Comparison of ENCODE assay signal across 21 mouse cellular contexts in the genomic region with DNA sequence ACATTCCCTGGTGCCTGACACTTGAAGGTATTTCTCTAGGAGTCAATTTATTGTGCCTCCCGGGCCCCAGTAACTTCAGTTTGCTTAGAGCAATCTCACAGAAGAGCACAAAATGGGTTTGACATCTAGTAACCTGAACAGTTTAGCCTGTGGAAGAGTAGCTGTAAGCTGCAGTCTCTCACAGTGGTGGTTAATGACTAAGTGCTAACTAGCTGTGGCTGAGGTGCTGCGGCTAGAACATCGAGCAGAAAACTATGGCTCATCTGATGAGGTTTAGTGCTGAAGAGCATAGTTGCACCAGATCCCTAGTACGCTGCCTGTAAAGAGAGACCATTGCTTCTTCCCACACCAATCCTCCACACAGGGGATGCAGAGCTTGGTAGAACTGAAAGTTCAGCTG.
"Had no signal": no experiment of that assay in that cellular context is flagged by ENCODE, and none has a peak within 500 bp of the region (broad histone marks: within the 10 kb centered on the region; RNA-seq: fewer than 3 reads in every experiment).

No protein-coding gene starts in this region.

- ATAC-seq: lung, postnatal 0 days; midbrain, embryonic 16.5 days had no signal

- H3K27ac ChIP-seq: liver, embryonic 14.5 days; lung, embryonic 15.5 days; macrophage; midbrain, embryonic 10.5 days; midbrain, embryonic 12.5 days; neural tube, embryonic 13.5 days; neural tube, embryonic 15.5 days had no signal

- H3K4me1 ChIP-seq: lung, embryonic 15.5 days; midbrain, embryonic 10.5 days; midbrain, embryonic 12.5 days; neural tube, embryonic 13.5 days; neural tube, embryonic 15.5 days had no signal

- DNase-seq: lung, adult 2 months; lung, postnatal 14 days; lung, postnatal 36 days; midbrain, embryonic 14.5 days; retina, postnatal 1 day; right cerebral cortex, adult 18-20 months; right cerebral cortex, postnatal 25 days; right cerebral cortex, postnatal 4 days; spleen, adult 18-20 months; thymus, adult 18-20 months; thymus, postnatal 14 days; thymus, postnatal 36 days had no signal

- H3K36me3 ChIP-seq: lung, embryonic 15.5 days; midbrain, embryonic 10.5 days; midbrain, embryonic 12.5 days; neural tube, embryonic 13.5 days; neural tube, embryonic 15.5 days had no signal

- H3K27me3 ChIP-seq: lung, embryonic 15.5 days; midbrain, embryonic 12.5 days; neural tube, embryonic 13.5 days; neural tube, embryonic 15.5 days had no signal

- H3K4me2 ChIP-seq: lung, embryonic 15.5 days; midbrain, embryonic 12.5 days; neural tube, embryonic 13.5 days; neural tube, embryonic 15.5 days had no signal

- H3K9ac ChIP-seq: liver, embryonic 14.5 days; lung, embryonic 15.5 days; midbrain, embryonic 12.5 days; neural tube, embryonic 13.5 days; neural tube, embryonic 15.5 days had no signal

- H3K4me3 ChIP-seq: lung, embryonic 15.5 days; midbrain, embryonic 10.5 days; midbrain, embryonic 12.5 days; neural tube, embryonic 13.5 days; neural tube, embryonic 15.5 days had no signal

- H3K9me3 ChIP-seq: lung, embryonic 15.5 days; midbrain, embryonic 10.5 days; midbrain, embryonic 12.5 days; neural tube, embryonic 13.5 days; neural tube, embryonic 15.5 days had no signal
